Mouse (Mus musculus) intestine, embryonic 14.5 days (tissue): ENCODE measurements around the gene Eif5. TPM values are rescaled to one million over a fixed set of nuclear protein-coding genes. Genes with fewer than 3 reads are reported as not detected.

Source experiments
- ATAC-seq: fragments of 200-750 bp; cut with Nextera tagmentation; replicated peaks from 2 replicates; pipeline ENCODE4 v1.8.0; 2017; ENCODE audit warnings: low read depth, moderate number of reproducible peaks, moderate TSS enrichment, moderate library complexity; ENCODE audit not compliant: low FRiP score, low TSS enrichment
- DNase-seq: peaks from one replicate; pipeline ENCODE4 v3.0.0-alpha.2; 2018; ENCODE audit warnings: low spot score
- H3K27ac ChIP-seq: fragments of 300-500 bp; sonication (generic); 2 replicates; pipeline ENCODE4 v1.5.1; 2014; ENCODE audit warnings: low read depth, mild to moderate bottlenecking, control low read depth
- H3K27me3 ChIP-seq: fragments of 300-500 bp; sonication (generic); replicated peaks from 2 replicates; pipeline ENCODE4 v1.6.1; 2014; ENCODE audit warnings: low read length, control low read depth; ENCODE audit not compliant: control insufficient read depth, insufficient read depth
- H3K36me3 ChIP-seq: fragments of 300-500 bp; sonication (generic); 2 replicates; pipeline ENCODE4 v1.6.1; 2014; ENCODE audit warnings: low read length, control low read depth; ENCODE audit not compliant: control insufficient read depth, insufficient read depth
- H3K4me1 ChIP-seq: fragments of 300-500 bp; sonication (generic); replicated peaks from 2 replicates; pipeline ENCODE4 v1.6.1; 2014; ENCODE audit warnings: low read length, control low read depth, mixed read lengths; ENCODE audit not compliant: control insufficient read depth, insufficient read depth
- H3K4me2 ChIP-seq: fragments of 300-500 bp; sonication (generic); 2 replicates; pipeline ENCODE4 v1.6.1; 2014; ENCODE audit warnings: low read length
- H3K4me3 ChIP-seq: fragments of 300-500 bp; sonication (generic); 2 replicates; pipeline ENCODE4 v1.5.1; 2014; ENCODE audit warnings: low read depth, low read length, control low read depth, mixed read lengths
- H3K9ac ChIP-seq: fragments of 300-500 bp; sonication (generic); 2 replicates; pipeline ENCODE4 v1.6.1; 2014; ENCODE audit warnings: mild to moderate bottlenecking, low read length
- H3K9me3 ChIP-seq: fragments of 300-500 bp; sonication (generic); 2 replicates; pipeline ENCODE4 v1.6.1; 2016; ENCODE audit warnings: low read length, control low read depth; ENCODE audit not compliant: control insufficient read depth
- WGBS: fragments of 180-500 bp; shearing (Covaris S2); extraction: QIAGEN DNeasy Blood & Tissue Kit; methylation state at CpG from one replicate; pipeline ENCODE4 v1.1.7; 2014; 5-methylcytosine and 5-hydroxymethylcytosine counted together
- polyA plus RNA-seq: library from polyadenylated mRNA; unstranded; fragments of >200 nt; fragmentation: Nextera tagmentation; extraction: Ambion mirVana; gene quantifications from 2 replicates; pipeline ENCODE4 v1.2.1, GENCODE M21; 2014

The Eif5 gene
- polyA plus RNA-seq, 1 experiment from 2014 or later, result 505 TPM

DNA sequence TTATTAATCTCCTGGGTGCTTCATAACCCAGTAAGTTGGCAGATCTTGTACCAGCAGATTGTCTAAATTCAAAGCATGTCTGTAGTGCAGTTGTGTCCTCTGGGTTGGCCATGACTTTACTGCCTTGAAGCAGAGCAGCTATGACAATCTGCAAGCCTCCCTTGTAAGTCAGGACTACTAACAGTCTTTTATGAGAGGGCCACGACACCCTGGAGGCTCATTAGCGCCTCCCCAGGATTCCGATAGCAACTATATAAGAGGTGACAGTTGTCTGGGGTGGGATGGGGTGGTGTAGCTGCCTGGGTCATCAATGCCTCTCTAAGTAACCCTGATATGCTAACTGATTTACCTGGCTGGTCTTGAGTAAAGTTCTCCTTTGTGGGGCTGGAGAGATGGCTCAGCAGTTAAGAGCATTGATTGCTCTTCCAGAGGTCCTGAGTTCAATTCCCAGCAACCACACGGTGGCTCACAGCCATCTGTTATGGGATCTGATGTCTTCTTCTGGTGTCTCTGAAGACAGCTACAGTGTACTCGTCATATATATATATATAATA is 25.3 kb downstream of the Eif5 start:
- H3K9me3 ChIP-seq, result no peaks in the 10 kb centered on the region
- H3K4me1 ChIP-seq, result no peaks in the 10 kb centered on the region
- H3K36me3 ChIP-seq, result no peaks in the 10 kb centered on the region
- no peak overlapping the region for H3K9ac ChIP-seq
- no peak overlapping the region for H3K27ac ChIP-seq
- 40% methylated on average over 5 of the region's 5 CpGs for WGBS
- no peak overlapping the region for H3K4me2 ChIP-seq
- no peaks in the 10 kb centered on the region for H3K27me3 ChIP-seq
- no peak overlapping the region for H3K4me3 ChIP-seq
- DNase-seq (no peak), ATAC-seq (no peak)

DNA sequence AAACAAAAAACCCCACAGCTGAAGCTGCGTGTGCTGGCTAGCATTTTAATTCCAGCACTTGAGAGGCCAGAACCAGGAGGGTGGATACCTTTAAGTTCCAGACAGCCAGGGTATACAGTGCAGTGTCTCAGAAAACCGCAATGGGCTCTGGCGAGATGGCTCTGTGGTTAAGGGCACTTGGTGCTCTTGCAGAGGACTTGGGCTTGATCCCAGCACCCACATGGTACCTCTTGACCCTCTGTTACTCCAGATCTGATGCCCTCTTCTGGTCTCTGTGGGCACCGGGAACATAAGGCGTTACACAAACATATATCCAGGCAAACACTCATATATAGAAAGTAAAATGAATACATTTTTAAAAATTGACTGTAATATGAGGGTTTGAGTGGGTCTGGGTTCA is 27.5 kb downstream of the Eif5 start:
- DNase-seq (no peak), ATAC-seq (no peak)
- H3K27ac ChIP-seq, result no peak overlapping the region
- 75% methylated on average over 5 of the region's 5 CpGs for WGBS
- H3K9me3 ChIP-seq, result no peaks in the 10 kb centered on the region
- no peaks in the 10 kb centered on the region for H3K36me3 ChIP-seq
- H3K9ac ChIP-seq, result no peak overlapping the region
- H3K4me3 ChIP-seq, result no peak overlapping the region
- no peaks in the 10 kb centered on the region for H3K4me1 ChIP-seq
- no peaks in the 10 kb centered on the region for H3K27me3 ChIP-seq
- H3K4me2 ChIP-seq, result no peak overlapping the region

DNA sequence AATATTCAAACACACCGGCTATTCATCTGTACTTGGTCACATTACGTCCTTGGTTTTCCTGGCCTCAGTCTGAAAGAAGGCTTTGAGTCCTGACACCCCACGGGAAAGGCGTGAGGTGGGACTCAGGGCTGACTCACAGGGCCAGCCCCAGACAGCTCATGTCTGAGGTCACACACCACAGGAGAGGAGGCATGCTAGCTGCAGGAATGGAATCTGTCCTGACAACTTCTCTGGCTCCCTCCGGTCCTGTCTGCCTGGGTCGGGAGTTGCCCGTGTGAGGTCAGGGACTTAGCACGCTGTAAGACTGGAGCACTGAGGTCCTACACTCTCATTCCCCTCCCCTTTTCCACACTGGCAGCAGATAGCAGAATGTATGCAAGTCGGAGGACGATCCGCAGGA is 31.0 kb downstream of the Eif5 start:
- no peak for ATAC-seq
- no peak for DNase-seq
- no peak overlapping the region for H3K27ac ChIP-seq
- no peaks in the 10 kb centered on the region for H3K36me3 ChIP-seq
- no peak overlapping the region for H3K4me3 ChIP-seq
- H3K4me2 ChIP-seq, result no peak overlapping the region
- H3K27me3 ChIP-seq, result no peaks in the 10 kb centered on the region
- no peak overlapping the region for H3K9ac ChIP-seq
- H3K4me1 ChIP-seq, result peaks cover 5% of the 10 kb centered on the region
- no peaks in the 10 kb centered on the region for H3K9me3 ChIP-seq
- WGBS, result 64% methylated on average over 11 of the region's 11 CpGs

DNA sequence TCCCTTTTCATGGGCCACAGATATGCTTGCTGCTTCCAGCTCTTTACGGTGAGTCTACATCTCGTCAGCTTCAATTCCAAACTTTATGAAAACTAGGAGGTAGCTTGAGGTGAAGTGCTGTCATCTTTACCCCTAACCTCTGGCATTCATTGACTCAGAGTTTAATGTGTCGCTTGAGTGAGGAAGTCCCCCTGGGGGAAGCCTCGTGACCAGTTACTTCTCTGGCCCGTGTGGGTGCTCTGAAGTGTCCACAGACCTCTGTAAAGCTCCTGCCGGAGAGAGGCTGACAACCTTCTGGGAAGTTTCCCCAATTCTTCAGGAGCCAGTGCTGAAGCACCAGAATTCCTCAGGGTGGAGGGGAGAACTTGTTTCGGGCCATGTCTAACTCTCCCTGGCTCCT is 34.6 kb downstream of the Eif5 start:
- no peak for DNase-seq
- Histone ChIP-seq H3K9me3 (no peaks in the 10 kb centered on the region), H3K36me3 (no peaks in the 10 kb centered on the region), H3K27ac (no peak overlapping the region), H3K27me3 (no peaks in the 10 kb centered on the region), H3K4me3 (no peak overlapping the region), H3K4me2 (no peak overlapping the region), H3K9ac (no peak overlapping the region), H3K4me1 (peaks cover 13% of the 10 kb centered on the region)
- 66% methylated on average over 7 of the region's 7 CpGs for WGBS
- ATAC-seq, result no peak

DNA sequence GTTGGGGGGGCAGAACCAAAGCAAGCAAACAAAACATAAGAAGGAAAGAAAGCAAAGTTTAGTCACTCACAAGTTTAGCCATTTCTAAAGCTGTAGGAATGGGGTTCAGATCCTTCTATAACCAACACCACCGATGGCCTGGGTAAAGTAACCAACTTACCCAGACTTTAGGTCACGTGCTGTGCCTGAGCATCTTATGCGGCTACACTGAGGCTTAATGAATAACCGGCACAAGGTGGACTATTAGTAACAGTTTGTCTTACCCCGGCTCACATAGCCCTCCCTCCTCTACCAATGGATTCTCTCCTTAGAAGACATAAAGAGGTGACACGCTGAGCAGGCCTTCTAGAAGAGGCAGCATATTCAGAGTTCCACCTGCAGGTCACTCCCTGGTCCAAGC is 35.5 kb downstream of the Eif5 start:
- Histone ChIP-seq H3K27me3 (no peaks in the 10 kb centered on the region), H3K27ac (0 out of 2 replicates have a peak overlapping the region, but pooled peaks have one; percentile 47), H3K9ac (peak overlapping the region; percentile 31), H3K4me1 (peaks cover 13% of the 10 kb centered on the region), H3K4me2 (peak overlapping the region; percentile 69), H3K36me3 (no peaks in the 10 kb centered on the region), H3K4me3 (peak overlapping the region; percentile 75), H3K9me3 (no peaks in the 10 kb centered on the region)
- 32% methylated on average over 6 of the region's 6 CpGs for WGBS
- DNase-seq (no peak), ATAC-seq (no peak)

DNA sequence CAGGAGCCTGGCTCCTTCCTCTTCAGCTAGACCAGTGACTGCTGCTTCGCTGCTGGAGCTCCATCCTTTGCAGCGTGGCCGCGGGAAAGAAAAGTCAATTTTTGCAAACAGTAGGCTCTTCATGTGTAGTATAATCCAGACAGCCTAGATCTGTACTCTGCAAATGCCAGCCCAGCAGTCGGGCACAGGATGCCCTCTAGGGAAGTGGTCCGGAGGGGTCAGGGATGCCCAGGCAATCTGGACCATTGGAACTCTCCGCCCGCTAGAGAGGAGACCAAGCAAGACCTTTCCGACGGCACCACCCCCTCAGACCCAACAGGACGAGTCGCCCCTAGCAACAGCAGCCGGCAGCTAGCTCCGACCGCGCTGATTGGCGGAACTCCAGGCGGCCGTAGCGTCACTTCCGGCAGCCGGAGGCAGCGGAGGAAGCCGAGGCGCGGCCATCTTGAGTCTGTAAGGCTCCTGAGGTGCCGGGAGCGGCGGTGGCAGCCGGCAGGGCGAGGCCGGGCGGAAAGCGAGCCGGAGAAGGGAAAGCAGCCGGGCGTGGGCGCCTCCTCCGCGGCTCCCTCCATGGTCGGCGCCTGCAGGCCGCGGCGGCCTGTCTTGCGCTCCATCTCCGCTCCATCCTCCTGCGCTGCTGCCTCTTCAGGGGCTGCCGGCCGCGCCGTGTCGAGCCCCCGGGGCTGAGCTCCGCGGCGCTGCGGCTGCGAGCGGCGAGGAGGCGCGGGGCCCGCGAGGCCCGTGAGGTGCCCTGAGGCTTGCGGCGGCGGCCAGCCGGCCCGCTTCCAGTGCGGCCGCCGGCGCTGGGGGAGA is 36.5 kb downstream of the Eif5 start, which contains the start of gene Mark3:
Gene Mark3 (plus strand): TSS at position 450 of the 813 bp plus-strand sequence.
- Histone ChIP-seq H3K27ac (peak within 1 kb of the TSS; percentile 81), H3K9ac (peak within 1 kb of the TSS; percentile 82), H3K4me3 (peak within 1 kb of the TSS; percentile 75), H3K27me3 (no peaks in the 10 kb centered on the region), H3K9me3 (no peaks in the 10 kb centered on the region), H3K4me1 (peaks cover 13% of the 10 kb centered on the region), H3K36me3 (no peaks in the 10 kb centered on the region), H3K4me2 (peak within 1 kb of the TSS; percentile 90)
- 0% methylated on average over 74 of the region's 75 CpGs for WGBS
- ATAC-seq, result peak; percentile 98
- peak; percentile 95 for DNase-seq

DNA sequence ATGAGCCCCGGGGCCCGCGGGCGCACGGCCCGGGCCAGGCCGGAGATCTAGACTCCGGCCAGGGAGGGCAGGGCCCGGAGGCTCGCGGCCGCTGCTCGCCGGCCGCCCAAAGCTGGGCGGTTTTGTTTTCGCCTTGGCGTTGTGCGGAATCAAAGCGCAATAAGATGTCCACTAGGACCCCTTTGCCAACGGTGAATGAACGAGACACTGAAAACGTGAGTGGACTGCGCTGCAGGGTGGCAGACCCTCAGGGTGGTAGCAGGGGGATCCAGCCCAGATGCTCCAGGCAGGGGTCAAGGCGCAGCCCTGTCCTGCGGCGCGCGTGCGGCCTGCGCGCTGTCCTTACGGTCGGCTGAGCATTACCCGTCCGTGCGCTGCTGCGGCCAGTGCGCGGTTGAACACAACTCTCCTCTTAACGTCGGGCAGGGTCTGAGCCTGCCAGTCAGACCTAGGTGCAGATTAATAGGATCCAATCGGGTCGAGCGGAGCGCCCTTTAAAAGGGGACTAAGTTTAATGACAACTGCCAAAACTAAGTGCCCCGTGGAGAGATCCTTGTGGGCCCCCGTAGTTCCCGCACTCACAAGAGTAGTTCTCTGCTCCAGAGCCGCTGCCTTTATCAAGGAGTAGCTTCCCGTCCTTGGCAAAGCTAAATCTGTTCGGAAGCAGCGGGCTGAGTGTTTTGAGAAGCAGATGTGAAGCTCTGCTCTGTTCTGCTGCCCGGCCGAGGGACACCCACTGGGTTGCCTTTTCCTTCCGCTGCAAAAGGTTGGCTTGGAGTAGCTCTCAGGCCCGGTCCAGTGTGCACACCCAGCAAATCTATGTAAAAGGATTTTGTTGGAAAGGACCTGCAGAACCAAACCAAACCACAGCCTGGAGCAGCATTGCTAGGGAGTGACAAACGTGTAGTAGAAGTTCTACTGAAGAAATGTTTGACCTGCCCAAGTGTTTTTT is 37.3 kb downstream of the Eif5 start:
- Histone ChIP-seq H3K9ac (peak overlapping the region; percentile 82), H3K27me3 (no peaks in the 10 kb centered on the region), H3K9me3 (no peaks in the 10 kb centered on the region), H3K4me3 (peak overlapping the region; percentile 75), H3K4me1 (peaks cover 13% of the 10 kb centered on the region), H3K27ac (peak overlapping the region; percentile 81), H3K36me3 (no peaks in the 10 kb centered on the region), H3K4me2 (peak overlapping the region; percentile 90)
- WGBS, result under 1% methylated on average over 58 of the region's 58 CpGs
- peak; percentile 62 for ATAC-seq
- DNase-seq, result peak; percentile 76

DNA sequence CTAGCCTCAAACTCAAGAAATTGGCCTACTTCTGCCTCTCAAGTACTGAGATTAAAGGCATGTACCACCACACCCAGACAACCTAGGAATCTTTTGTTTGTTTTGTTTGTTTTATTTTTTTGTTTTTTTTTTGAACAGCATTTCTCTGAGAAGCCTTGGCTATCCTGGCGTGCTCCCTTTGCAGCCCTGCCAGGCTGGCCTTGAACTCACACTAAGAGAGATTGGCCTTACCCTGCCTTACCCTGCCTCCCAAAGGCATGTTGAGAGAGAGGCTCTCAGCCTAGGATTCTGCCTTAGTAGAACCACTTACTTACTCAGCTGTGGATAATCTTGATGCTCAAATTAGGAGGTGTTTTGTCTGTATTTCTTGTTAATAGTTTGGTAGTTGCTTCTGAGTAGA is 45.2 kb downstream of the Eif5 start:
- 91% methylated on average over 1 of the region's 1 CpGs for WGBS
- Histone ChIP-seq H3K4me1 (no peaks in the 10 kb centered on the region), H3K27ac (no peak overlapping the region), H3K4me3 (no peak overlapping the region), H3K36me3 (no peaks in the 10 kb centered on the region), H3K4me2 (no peak overlapping the region), H3K9me3 (no peaks in the 10 kb centered on the region), H3K27me3 (no peaks in the 10 kb centered on the region), H3K9ac (no peak overlapping the region)
- ATAC-seq, result no peak
- no peak for DNase-seq
